Mouse (Mus musculus) MEL-GATA-1-ER (cell line): Measurements from ENCODE around the gene Bpifb9a.
"Not testable (repeated sequence)": the region's sequence is repeated elsewhere in the genome, so short reads cannot be mapped to it uniquely, and the experiment has no call there.

Source experiments
- DNase-seq: peaks from one replicate; pipeline ENCODE4 v3.0.0-alpha.2; 2012; ENCODE audit warnings: low read depth; ENCODE audit errors: extremely low read depth

The Bpifb9a gene

DNA sequence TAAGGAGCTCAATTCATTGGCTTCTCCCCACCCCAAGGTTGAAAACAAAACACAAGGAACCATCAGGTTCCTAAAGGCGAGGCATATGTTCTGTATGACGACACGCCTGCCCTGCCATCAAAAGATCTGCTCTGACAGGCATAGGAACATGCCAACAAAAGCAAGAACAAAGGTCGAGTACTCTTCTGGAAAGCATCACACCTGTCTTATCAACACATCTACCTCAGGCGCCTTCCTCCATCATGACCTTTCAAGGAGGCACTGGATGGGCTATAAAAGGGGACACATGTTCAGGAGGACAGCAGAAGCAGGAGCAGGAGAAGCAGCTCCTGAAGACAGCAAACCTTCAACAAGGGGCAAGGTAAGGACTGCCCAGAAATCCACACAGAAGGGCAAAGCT, at the start of gene Bpifb9a:
TSS of gene Bpifb9a (plus strand) at position 301 of the 400 bp plus-strand sequence.
- DNase-seq = not testable (repeated sequence)

DNA sequence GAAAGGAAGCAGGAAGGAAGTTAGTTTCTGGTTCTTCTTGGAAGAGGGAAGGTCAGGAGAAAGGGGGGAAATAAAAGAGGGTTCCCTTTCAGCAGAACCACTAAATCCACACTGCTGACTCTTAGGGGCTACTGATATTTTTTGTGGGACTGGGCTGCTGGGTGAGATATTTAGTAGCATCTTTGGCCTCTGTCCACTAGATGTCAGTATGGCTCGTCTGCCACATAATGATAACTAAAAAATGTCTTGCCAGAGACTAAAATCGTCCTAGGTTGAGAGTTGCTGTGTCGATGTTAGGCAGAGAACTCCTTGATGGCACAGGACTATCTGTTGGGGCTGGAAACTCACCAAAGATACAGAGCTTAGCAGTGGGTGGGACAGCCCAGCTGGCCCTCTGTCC, 48.5 kb upstream of the Bpifb9a start:
- no peak for DNase-seq

DNA sequence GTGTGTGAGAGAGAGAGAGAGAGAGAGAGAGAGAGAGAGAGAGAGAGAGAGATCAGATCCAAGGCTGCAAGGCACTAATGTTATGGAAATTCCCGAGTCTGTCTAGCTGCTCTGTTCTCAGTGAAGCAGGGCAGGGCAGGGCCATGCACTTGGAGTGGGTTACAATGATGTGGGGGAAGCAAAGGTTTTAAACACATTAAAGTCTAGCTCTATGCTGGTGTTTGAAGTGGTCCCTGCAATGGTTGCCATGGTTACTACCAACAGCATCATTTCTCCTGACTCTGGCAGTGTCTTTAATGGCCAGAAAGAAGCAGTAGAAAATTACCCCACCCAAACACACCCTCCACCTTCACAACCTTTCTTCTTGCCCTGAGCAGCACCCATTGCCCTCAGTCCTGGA, 46.5 kb upstream of the Bpifb9a start:
- DNase-seq = no peak

DNA sequence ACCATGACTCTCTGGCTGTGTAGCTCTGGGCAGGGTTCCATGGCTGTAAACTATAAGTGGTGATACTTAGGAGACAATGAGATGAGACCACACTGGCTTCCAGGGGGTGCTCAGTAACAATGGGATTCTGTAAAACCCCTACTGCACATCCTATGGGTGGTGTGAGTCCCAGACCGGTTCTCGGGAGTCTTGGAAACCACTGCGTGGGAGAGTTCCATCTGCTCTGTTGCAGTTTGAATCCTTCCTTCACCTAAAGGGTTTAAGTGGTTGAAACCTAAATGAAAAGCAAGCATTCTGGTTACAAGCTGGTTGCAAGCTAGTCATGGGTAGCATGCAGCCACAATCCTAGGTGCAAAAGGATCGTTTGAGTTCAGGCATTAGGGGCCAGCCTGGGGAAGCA, 45.8 kb upstream of the Bpifb9a start:
- no peak for DNase-seq

DNA sequence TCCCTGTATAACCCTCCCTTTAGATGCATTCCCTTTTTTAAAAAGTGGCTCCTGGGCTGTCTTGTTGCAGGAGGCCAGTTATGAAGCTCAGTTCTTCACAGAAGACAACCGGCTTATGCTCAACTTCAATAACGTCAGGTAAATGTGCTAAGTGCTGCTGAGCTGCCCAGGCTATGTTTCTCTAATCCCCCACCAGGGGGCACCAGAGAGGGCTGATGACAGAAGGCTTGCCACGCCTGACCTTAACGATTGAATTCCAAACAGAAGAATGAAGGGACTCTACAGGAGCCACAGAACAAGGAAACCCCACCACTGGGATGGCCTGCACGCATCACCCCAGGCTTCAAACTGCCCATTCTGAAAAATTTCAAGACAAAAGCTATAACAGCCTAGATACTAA, 42.5 kb upstream of the Bpifb9a start:
- DNase-seq = peak; percentile 6

DNA sequence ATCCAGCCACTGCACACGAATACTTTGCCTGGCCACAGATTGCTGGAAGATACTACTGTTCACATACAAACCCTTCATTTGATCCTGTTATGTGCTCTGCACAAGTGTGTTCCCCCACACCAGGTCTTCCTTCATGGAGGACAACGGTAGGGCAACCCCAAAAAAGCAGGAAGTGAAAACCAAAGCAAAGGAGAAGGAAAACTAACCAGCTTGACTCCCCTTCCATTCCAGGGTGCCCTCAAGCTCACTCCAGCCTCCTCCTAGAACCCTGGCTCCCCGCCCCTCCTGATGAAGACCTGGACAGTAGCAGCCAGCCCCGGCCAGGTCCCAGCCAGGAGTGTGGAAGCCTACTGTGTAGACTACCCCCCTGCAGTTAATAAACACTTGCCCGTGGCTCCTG, 37.7 kb upstream of the Bpifb9a start:
- DNase-seq = no peak

DNA sequence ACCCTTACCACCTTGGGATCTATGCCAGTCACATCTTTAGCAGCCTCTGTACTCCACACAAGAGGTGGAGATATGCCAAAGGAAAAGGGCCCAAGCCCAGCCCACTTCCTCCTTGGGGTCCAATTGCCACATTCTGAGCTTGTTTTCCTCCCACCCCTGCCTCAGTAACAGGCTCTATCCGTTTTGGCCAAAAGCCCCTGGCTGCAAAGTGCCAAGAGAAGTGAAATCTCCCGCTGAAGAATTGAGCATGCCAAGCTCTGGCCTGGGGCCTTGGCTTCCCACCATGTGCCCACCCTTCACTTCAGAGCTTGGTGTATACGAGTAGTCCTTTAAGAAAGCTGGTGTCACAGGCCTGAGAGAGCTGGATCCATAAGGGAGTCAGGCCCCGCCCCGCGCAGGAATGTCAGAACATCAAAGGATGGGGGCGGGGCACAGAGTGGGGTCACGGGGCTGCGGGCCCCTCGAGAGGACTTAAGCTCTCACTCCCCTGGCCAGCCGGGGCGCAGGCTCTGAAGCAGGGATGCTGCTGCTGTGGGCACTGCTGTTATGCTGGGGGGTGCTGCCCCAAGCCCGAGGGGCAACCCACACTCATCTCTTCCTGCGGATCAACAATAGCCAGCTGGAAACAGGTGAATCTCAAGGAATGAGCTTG, 34.3 kb upstream of the Bpifb9a start, which contains the start of gene Bpifb5:
TSS of gene Bpifb5 (plus strand) at position 478 of the 652 bp plus-strand sequence.
- no peak for DNase-seq

DNA sequence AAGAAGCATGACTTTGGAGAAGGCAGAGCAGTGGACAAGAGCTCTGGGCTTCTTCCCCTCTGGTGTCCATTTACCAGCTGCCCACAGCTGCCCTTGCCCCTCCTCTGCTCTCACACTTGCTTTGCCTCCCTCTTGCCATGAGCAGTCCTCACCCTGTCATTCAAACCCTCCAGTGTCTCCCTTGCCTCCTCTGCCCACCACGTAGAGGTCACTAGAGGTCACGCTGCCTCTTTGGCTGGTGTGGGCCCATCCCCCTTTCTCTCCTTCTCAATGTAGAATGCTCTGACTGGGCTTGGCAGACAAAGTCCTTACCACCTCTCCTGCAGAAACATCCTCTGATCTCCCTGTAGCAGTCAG, 33.8 kb upstream of the Bpifb9a start:
- DNase-seq = no peak

DNA sequence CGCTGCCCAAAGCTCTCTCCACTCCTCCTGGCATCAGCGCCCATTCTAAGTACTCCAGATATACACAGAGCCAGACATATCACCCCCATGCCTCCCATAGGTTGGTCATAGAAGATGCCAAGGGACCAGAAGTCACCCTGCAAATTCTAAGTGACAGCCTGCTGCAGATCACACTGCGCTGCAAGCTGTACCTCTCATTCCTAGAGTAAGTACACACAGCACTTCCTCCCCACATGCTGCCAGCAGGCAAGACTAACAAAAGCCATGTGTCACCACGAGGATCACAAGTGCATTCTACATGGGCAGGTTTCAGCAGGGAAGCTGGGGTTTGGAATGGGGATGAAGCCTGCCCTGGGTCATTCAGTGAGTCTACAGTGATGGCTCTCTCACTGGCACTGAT, 30.7 kb upstream of the Bpifb9a start:
- DNase-seq = no peak

DNA sequence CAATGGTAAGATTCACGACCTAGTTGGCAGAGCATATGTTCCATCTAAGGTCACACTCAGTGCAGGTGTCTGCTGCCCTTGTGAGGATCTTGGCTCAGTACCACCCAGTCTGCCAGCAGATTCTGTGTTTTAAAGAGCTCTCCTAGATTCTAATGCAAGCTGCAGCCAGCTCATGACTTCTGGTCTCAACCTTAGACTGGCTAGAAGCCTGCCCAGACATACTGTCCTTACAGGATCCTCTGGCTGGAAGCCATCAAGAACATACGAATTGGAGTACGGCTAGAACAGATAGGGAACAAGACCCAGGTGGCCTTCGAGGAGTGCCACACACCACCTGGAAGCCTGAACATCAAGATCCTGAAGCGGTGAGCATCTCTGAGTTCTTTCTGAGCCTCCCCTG, 29.8 kb upstream of the Bpifb9a start:
- DNase-seq = no peak

DNA sequence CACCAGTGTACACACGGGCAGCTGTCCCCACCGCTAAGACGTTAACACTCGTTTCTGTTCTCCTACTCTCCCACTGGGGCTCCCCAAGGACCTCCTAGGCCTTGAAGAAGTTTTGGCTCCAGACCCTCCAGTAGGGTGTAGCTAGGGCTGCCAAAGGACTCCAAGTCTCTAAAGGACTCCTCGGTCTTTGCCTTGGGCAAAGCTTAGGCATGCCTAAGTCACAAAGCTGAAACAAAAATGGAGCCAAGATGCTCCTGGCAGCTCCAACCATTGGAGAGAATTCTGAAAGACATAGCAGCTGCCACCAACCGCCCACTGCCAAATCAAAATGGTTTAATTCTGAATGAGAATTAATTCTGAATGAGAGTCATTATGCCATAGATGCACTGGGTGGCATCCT, 24.2 kb upstream of the Bpifb9a start:
- DNase-seq = no peak

DNA sequence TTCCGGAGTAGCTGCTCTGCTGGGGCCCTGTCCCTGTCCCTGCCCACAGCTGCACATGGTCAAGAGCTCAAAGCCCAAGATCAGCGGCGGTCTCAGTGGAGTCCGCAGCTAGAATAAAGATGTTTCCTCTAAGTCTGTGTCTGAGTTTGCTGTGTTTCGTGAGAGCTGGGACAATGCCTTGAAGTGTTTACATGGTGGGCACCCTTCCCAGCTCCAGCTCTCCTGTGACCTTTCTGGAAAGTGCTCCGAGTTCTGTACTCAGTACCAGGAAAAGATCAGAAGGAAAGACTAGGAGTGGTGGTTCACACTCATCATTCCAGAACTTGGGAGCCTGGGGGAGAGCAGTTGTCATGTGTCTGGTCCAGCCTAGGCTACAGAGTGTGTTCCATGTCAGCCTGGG, 16.9 kb upstream of the Bpifb9a start:
- DNase-seq = no peak

DNA sequence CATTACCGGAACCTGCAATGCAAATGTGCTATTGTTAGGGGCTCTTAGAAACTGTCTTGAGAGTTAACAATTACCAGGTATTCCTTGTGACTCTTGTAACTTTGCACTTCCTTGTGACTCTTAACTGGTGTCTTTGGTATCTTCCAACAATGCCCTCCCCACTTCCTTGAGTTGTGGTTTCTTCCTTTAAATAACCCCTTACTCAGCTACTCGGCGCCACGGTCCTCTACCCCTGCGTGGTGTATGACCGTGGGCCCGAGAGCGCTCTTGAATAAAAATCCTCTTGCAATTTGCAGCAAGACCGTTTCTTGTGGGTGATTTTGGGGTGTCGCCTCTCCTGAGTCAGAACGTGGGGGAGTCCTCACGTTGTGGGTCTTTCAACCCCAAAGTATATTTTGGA, 14.9 kb upstream of the Bpifb9a start:
- not testable (repeated sequence) for DNase-seq

DNA sequence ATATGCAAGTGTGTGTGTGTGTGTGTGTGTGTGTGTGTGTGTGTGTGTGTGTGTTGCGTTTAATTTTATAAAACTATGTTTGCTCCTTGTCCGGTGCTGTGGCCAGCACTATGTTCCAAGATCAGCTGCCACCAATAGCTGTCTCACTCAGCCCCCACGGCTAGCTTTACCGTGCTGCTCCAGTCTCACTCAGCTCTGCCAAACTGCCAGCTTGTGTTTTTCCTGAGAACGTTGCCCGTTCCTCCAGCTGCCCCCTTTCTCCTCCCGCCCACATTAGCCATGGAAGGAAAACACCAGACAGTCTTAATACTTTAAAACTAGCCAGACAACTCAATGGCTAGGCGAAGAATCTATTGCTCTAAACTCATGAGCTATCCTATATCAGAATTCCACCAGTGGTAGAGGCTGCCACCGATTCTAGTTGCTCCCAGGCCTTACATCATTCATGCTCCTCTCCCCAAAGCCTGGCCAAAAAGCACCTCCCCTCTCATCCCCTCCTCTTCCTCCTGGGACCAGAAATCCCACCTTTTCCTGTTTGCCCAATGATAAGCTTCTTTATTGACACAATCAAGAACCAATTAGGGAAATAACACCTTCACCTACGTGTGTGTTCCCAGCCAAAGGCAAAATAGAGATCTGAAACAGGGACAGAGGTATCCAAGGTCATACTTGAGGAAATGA, 14.2 kb upstream of the Bpifb9a start:
- DNase-seq = no peak

DNA sequence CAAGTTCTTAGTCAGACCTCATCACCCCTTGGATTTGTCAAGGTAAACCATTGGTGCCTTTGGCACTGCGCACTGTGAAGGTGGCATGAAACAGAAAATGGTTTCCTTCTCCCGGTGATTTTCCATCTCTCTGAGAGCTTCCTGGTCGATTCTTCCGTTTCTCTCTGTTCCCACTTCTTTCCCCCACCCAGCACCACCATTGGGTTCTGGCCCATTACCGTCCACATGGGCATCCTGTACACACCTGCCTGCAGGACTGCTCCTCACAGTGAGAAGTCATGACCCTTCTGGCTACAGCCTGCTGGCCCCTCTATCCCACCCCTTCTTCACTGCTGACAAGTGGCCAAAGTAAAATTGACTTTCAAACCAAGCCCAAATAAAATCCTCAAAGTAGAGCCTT, 12.3 kb upstream of the Bpifb9a start:
- no peak for DNase-seq

DNA sequence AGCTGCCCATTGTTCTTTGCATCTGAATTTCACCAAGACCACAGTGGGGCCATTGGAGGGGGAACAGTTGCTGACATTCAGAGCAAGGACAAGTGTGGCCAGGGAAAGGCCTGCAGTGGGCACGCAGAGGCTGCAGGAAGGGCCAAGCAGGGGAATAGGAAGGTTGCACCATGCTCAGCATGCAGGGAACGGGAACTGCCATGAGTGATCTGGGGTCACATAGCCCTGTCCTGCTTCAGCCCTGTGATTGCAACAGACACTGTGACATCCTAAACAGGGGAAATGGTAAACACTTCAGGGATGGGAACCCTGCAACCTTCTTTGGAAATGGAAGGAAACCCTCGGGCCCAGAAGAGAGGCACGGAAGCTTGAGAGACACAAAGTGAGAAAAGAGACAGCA, 2.4 kb upstream of the Bpifb9a start:
- not testable (repeated sequence) for DNase-seq

DNA sequence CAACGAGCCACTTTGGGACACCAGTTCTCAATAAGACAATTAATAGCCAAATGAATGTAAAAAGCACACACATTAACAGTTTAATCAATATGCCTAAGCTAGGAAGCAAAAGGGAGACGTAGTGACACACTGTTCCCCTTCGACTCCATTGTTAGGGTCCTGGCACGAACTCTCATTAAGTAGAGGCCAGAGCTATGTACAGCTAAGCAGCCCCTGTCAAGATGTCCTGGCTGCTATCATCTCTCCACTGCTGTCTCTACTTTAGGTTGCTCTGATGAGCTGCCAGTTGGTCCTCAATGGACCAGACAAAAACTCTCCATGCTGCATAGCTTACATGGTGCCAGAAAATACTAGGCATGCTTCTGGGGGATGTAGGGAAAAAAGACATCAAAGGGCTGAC, 1.9 kb upstream of the Bpifb9a start:
- no peak for DNase-seq

DNA sequence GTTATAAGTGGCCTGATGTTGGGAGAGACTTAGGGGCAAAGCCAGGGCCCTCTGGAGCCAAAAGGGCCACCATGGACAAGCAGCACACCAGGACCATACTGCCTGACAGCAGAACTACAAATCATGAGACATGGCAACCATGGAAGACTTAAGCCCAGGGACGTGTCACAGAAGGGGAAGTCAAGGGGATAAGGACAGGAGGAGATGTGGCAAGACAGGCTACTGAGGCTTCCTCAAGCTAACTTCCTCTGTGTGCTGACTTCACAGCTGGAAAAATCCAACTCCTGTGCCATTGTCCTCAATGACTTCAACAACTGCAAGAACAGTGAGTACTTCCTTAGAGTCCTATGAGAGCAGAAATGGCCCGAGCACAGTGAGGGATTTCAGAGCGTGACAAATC, 6.7 kb downstream of the Bpifb9a start:
- DNase-seq = not testable (repeated sequence)

DNA sequence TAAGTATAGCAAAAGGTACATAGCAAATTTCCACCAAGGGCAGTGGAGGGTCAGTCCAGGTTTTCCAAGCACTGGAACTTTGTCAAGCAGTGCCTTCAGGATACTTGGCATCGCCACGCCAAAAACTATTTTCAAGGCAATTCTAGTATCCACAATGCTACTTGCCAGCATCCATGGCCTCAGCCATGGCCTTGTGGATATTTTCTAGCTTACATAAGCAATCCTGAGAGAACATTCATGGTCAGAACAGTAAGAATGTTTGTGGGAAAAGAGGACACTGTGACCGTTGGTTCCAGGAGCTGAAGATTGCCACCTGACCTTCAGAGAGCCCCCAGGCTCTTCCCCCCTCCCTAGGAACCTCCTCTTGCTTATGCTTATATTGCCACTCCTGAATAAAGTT, 34.2 kb downstream of the Bpifb9a start:
- DNase-seq = not testable (repeated sequence)

DNA sequence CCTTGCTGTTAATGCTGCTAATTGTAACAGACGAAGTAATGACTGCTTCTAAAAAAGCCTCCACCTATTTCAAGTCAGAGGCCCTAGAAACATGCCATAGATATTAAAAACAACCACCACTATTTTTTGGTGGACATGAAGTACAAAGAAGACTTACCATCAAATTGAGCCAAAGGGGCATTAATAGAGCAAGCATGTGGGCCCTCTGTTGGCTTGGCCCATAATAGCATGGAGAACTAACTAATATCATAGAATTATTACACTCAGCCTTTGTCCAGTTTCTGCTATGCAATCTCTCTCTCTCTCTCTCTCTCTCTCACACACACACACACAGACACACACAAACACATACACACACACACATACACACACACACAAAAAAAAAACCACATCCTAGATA, 35.2 kb downstream of the Bpifb9a start:
- no peak for DNase-seq

DNA sequence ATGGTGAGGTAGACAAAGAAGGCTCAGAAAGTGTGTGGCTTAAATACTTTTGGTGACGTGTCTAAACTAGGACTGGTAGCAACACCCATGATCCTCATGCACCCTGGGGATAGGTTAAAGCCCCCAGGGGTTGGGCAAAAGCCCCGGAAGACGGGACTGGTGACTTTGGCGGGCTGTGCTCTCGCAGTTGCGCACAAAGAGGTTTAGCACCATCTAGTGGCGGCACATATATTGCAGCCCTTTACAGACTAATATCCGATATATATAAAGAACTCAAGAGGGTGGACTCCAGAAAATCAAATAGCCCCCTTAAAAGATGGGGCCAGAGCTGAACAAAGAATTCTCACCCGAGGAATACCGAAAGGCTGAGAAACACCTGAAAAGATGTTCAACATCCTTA, 37.1 kb downstream of the Bpifb9a start:
- not testable (repeated sequence) for DNase-seq

DNA sequence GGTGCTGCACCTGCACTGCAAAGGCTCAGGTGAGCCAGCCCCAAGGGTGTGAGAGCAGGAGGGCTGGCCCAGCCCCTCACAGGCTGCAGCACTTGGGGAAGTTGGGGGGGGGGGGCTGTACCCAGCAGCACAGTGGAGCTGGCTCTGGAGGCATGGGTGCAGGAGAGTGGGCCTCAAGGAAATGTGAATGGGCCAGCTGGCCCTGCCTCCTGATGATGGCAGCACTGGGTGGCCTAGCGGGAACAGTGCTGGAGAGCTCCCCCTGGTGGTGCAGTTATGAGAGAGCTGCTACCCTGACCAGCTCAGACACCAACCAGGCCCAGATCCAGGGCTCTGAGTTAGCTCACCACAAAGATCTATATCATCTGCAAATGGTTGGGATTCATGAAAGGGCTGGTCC, 42.8 kb downstream of the Bpifb9a start:
- DNase-seq = peak; percentile 26

DNA sequence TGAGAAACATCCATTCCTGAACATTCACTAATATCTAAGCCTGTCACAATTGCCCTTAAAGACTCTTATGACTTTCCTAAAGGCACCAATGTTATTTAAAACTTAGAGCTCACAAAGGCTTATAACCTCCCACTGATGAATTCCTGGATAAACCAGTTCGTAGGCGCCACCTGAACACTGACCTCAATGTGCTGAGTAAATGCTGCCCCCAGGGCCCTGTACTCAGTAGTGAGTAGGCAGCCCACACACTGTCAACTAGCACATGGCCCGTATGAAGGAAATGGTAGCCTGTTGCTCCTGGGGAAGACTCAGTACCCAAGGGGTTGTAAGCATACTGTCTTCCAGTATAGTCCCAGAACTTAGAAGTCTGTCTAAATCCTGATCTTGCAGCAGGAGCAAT, 44.1 kb downstream of the Bpifb9a start:
- no peak for DNase-seq
